Mouse (Mus musculus) thymus, adult 2 months (tissue): ENCODE data around the gene Trabd2b.

Experiments
- CTCF ChIP-seq: fragments of 200-500 bp; IDR thresholded peaks from 2 replicates; pipeline ENCODE4 v1.5.1; 2012; ENCODE audit warnings: mild to moderate bottlenecking, control low read depth, low read length, moderate library complexity, borderline replicate concordance; ENCODE audit not compliant: control insufficient read depth, poor library complexity, insufficient read depth; ENCODE audit errors: extremely low read depth
- POLR2A ChIP-seq: fragments of 200-500 bp; IDR thresholded peaks from 2 replicates; pipeline ENCODE4 v1.6.1; 2012; ENCODE audit warnings: mild to moderate bottlenecking, low read length, control low read depth, moderate library complexity; ENCODE audit not compliant: control insufficient read depth, poor library complexity, insufficient read depth; ENCODE audit errors: extremely low read depth

GRCm38 (mm10) chr4:114365595-114365994 is 40.9 kb upstream of the Trabd2b start:
- no peak for TF ChIP-seq POLR2A
- TF ChIP-seq CTCF, result no peak
